Comparison of ENCODE assay signal across 9 mouse cellular contexts in genomic region chr9:124476096-124476902, GRCm38 (mm10). TPM values are rescaled to one million over a fixed set of nuclear protein-coding genes. Genes with fewer than 3 reads are reported as not detected.
DNase-seq lines count a peak whose midpoint lies in the region; ATAC-seq lines count a peak whose summit lies in the region.
"Had no signal": no experiment of that assay in that cellular context is flagged by ENCODE, and none has a peak within 500 bp of the region (broad histone marks: within the 10 kb centered on the region; RNA-seq: fewer than 3 reads in every experiment).

Gene Ppp2r3d (minus strand): TSS chr9:124476898.

- H3K4me1 ChIP-seq in forebrain, embryonic 15.5 days, result no peaks in the 10 kb centered on the region
- no peaks in the 10 kb centered on the region for H3K4me1 ChIP-seq in hindbrain, embryonic 10.5 days (replicated peaks)
- no peaks in the 10 kb centered on the region for H3K4me1 ChIP-seq in midbrain, embryonic 15.5 days

- no peaks in the 10 kb centered on the region for H3K9me3 ChIP-seq in forebrain, embryonic 15.5 days
- H3K9me3 ChIP-seq in hindbrain, embryonic 10.5 days, result peaks cover 12% of the 10 kb centered on the region
- H3K9me3 ChIP-seq in midbrain, embryonic 15.5 days, result no peaks in the 10 kb centered on the region

- no peak; the same call in 1 of the 2 replicates for ATAC-seq in forebrain, embryonic 15.5 days (replicated peaks)
- ATAC-seq in midbrain, embryonic 15.5 days (replicated peaks), result peak; percentile 70

- no peak within 1 kb of the TSS for H3K9ac ChIP-seq in forebrain, embryonic 15.5 days (replicated peaks)
- H3K9ac ChIP-seq in midbrain, embryonic 15.5 days, result no peak within 1 kb of the TSS

- H3K27ac ChIP-seq in forebrain, embryonic 15.5 days (replicated peaks), result no peak within 1 kb of the TSS
- H3K27ac ChIP-seq in hindbrain, embryonic 10.5 days, result no peak within 1 kb of the TSS
- H3K27ac ChIP-seq in midbrain, embryonic 15.5 days, result no peak within 1 kb of the TSS

- 97% methylated on average over 22 of the region's 22 CpGs for WGBS in forebrain, embryonic 15.5 days
- 93% methylated on average over 22 of the region's 22 CpGs for WGBS in hindbrain, embryonic 10.5 days
- 96% methylated on average over 22 of the region's 22 CpGs for WGBS in midbrain, embryonic 15.5 days

- H3K36me3 ChIP-seq in forebrain, embryonic 15.5 days, result peaks cover 13% of the 10 kb centered on the region
- peaks cover 18% of the 10 kb centered on the region for H3K36me3 ChIP-seq in hindbrain, embryonic 10.5 days
- H3K36me3 ChIP-seq in midbrain, embryonic 15.5 days (replicated peaks), result peaks cover 14% of the 10 kb centered on the region

- H3K4me2 ChIP-seq in forebrain, embryonic 15.5 days (replicated peaks), result no peak within 1 kb of the TSS
- H3K4me2 ChIP-seq in midbrain, embryonic 15.5 days, result no peak within 1 kb of the TSS

- H3K27me3 ChIP-seq in forebrain, embryonic 15.5 days, result no peaks in the 10 kb centered on the region
- H3K27me3 ChIP-seq in hindbrain, embryonic 10.5 days (ENCODE audit: insufficient read depth, poor library complexity, severe bottlenecking), result no peaks in the 10 kb centered on the region
- H3K27me3 ChIP-seq in midbrain, embryonic 15.5 days (replicated peaks), result no peaks in the 10 kb centered on the region

- DNase-seq in retina, postnatal 1 day, result peak; percentile 38
- no peak for DNase-seq in retina, embryonic 14.5 days (ENCODE audit: low spot score)
- DNase-seq in adrenal gland, postnatal 25 days, result no peak
- no peak for DNase-seq in hindbrain, embryonic 10.5 days (ENCODE audit: low spot score)
- peak in 1 of 2 experiments; percentile 51 for DNase-seq in left cerebral cortex, postnatal 10 days (ENCODE audit: extremely low spot score in 1 of 2, low spot score in 2 of 2)
- no peak for DNase-seq in urinary bladder, postnatal 10 days (ENCODE audit: low spot score)

- intact Hi-C loops in left cerebral cortex, postnatal 10 days (cut with DNase I), result loop anchor here (1.0 kb wide), 1 partner anchor 34 kb away; no protein-coding TSS in a partner anchor

- no peak within 1 kb of the TSS for H3K4me3 ChIP-seq in forebrain, embryonic 15.5 days
- no peak within 1 kb of the TSS for H3K4me3 ChIP-seq in hindbrain, embryonic 10.5 days
- H3K4me3 ChIP-seq in midbrain, embryonic 15.5 days, result no peak within 1 kb of the TSS
- H3K4me3 ChIP-seq: erythroblast, embryonic 14.5 days had no signal

RNA-seq across cellular contexts. Expression of gene Ppp2r3d, which starts in this region (rescaled TPM):
- 101 and 138 TPM in 2 replicates for total RNA-seq in adrenal gland, postnatal 25 days (2021)
- 166 and 167 TPM in 2 replicates for polyA plus RNA-seq in forebrain, embryonic 15.5 days (2015; fragmentation: Nextera tagmentation; extraction: Ambion mirVana)
- polyA plus RNA-seq in hindbrain, embryonic 10.5 days (2016; fragmentation: Nextera tagmentation; extraction: Ambion mirVana), result 142 and 209 TPM in 2 replicates
- total RNA-seq in left cerebral cortex, postnatal 10 days (2021), result 100 to 1,000 TPM; 106 to 120 TPM
- 170 and 179 TPM in 2 replicates for polyA plus RNA-seq in midbrain, embryonic 15.5 days (2015; fragmentation: Nextera tagmentation; extraction: Ambion mirVana)
